Mouse (Mus musculus): Measurements from ENCODE around the gene Apom. TPM values are rescaled to one million over a fixed set of nuclear protein-coding genes. Genes with fewer than 3 reads are reported as not detected.

Apom gene
- total and polyA plus RNA-seq, 3 experiments: 0.15 to 0.79 TPM; not detected in 1

GRCm38 (mm10) chr17:35128996-35129395 is 2.9 kb downstream of the Apom start:
- no peak for DNase-seq (ENCODE audit: low read depth, low spot score)
- Histone ChIP-seq H3K27ac (ENCODE audit: control insufficient read depth, low read depth, low read length) (no peak overlapping the region), H3K79me2 (ENCODE audit: control insufficient read depth, insufficient read depth, low read length, poor library complexity) (peaks cover 22% of the 10 kb centered on the region), H3K36me3 (ENCODE audit: control insufficient read depth in 1 of 2, insufficient read depth in 2 of 2, low read length in 2 of 2) (peaks cover 0 to 12% of the 10 kb centered on the region in 2 experiments; a peak in 2 of 4 replicates), H3K9me3 (replicated peaks; ENCODE audit: insufficient read depth, low read length) (no peaks in the 10 kb centered on the region), H3K4me1 (ENCODE audit: control insufficient read depth in 1 of 2, insufficient read depth in 2 of 2, low read length in 2 of 2) (peaks cover 6 to 11% of the 10 kb centered on the region in 2 experiments), H3K9ac (ENCODE audit: control insufficient read depth, low read depth, low read length, poor library complexity, severe bottlenecking) (no peak overlapping the region), H3K27me3 (ENCODE audit: control insufficient read depth in 1 of 2, insufficient read depth in 2 of 2, low read length in 2 of 2) (no peaks in the 10 kb centered on the region), H3K4me3 (ENCODE audit: control insufficient read depth in 1 of 2, insufficient read depth in 1 of 2, low read depth in 2 of 2, low read length in 2 of 2) (no peak overlapping the region)
- TF ChIP-seq EP300 (IDR thresholded peaks at IDR 0.05; ENCODE audit: low read depth in 1 of 2, low read length in 2 of 2) (no peak), MAX (IDR thresholded peaks at IDR 0.05; ENCODE audit: low read length) (no peak), POLR2AphosphoS2 (IDR thresholded peaks at IDR 0.05; ENCODE audit: low read length) (no peak), SIN3A (IDR thresholded peaks at IDR 0.05; ENCODE audit: low read length) (no peak), TCF12 (IDR thresholded peaks at IDR 0.05; ENCODE audit: low read depth, low read length) (no peak)

- no peaks in the 10 kb centered on the region for H3K9me3 ChIP-seq (replicated peaks; ENCODE audit: insufficient read depth, low read length)
- TF ChIP-seq CHD1 (IDR thresholded peaks at IDR 0.05; ENCODE audit: low read depth, low read length) (no peak), ELF1 (IDR thresholded peaks at IDR 0.05; ENCODE audit: low read depth, low read length) (peak; percentile 12; the same call in 1 of the 2 replicates), HCFC1 (IDR thresholded peaks at IDR 0.05; ENCODE audit: low read depth, low read length) (peak; percentile 28; the same call in 1 of the 2 replicates)
- H3K27me3 ChIP-seq (ENCODE audit: control insufficient read depth in 1 of 2, insufficient read depth in 2 of 2, low read length in 2 of 2): no peaks in the 10 kb centered on the region
- H3K36me3 ChIP-seq (ENCODE audit: control insufficient read depth in 1 of 2, insufficient read depth in 2 of 2, low read length in 2 of 2): peaks cover 0 to 10% of the 10 kb centered on the region in 2 experiments; a peak in 2 of 4 replicates
- peak overlapping the region; percentile 78; the same call in 1 of the 2 replicates for H3K27ac ChIP-seq (ENCODE audit: control insufficient read depth, low read depth, low read length)
- peak overlapping the region; percentile 83 for H3K9ac ChIP-seq (ENCODE audit: control insufficient read depth, low read depth, low read length, poor library complexity, severe bottlenecking)
- H3K4me3 ChIP-seq (ENCODE audit: control insufficient read depth in 1 of 2, insufficient read depth in 1 of 2, low read depth in 2 of 2, low read length in 2 of 2): peak overlapping the region; percentile 90 to 99
- peaks cover 6 to 8% of the 10 kb centered on the region in 2 experiments; a peak in 3 of 4 replicates for H3K4me1 ChIP-seq (ENCODE audit: control insufficient read depth in 1 of 2, insufficient read depth in 2 of 2, low read length in 2 of 2)
- peaks cover 26% of the 10 kb centered on the region for H3K79me2 ChIP-seq (ENCODE audit: control insufficient read depth, insufficient read depth, low read length, poor library complexity)
- DNase-seq (ENCODE audit: low read depth, low spot score): no peak
Measured at GRCm38 (mm10) chr17:35127017-35127416, 4.8 kb downstream of the Apom start.

- H3K4me1 ChIP-seq (ENCODE audit: control insufficient read depth in 1 of 2, insufficient read depth in 2 of 2, low read length in 2 of 2): peaks cover 6 to 8% of the 10 kb centered on the region in 2 experiments; a peak in 3 of 4 replicates
- TF ChIP-seq MYC (IDR thresholded peaks at IDR 0.05; ENCODE audit: low read depth, low read length): peak; percentile 26; the same call in 1 of the 2 replicates
- peak; percentile 44; the same call in 1 of the 2 replicates for TF ChIP-seq TCF12 (IDR thresholded peaks at IDR 0.05; ENCODE audit: low read depth, low read length)
- no peak for TF ChIP-seq GATA1 (IDR thresholded peaks at IDR 0.05; ENCODE audit: low read depth, low read length)
- TF ChIP-seq HCFC1 (IDR thresholded peaks at IDR 0.05; ENCODE audit: low read depth, low read length): peak; percentile 75
- TF ChIP-seq CTCF (IDR thresholded peaks at IDR 0.05 in 2 of 3, conservative IDR thresholded peaks at IDR 0.05 in 1 of 3; ENCODE audit: control insufficient read depth in 1 of 3, insufficient read depth in 1 of 3, low read depth in 2 of 3, low read length in 3 of 3, poor library complexity in 1 of 3, severe bottlenecking in 1 of 3): no peak
- TF ChIP-seq ETS1 (IDR thresholded peaks at IDR 0.05; ENCODE audit: low read depth, low read length): peak; percentile 67; the same call in 1 of the 2 replicates
- TF ChIP-seq EP300 (IDR thresholded peaks at IDR 0.05; ENCODE audit: low read depth in 1 of 2, low read length in 2 of 2): no peak; a peak in 1 of 4 replicates
- TF ChIP-seq ELF1 (IDR thresholded peaks at IDR 0.05; ENCODE audit: low read depth, low read length): peak; percentile 76
- peak; percentile 50; the same call in 1 of the 2 replicates for TF ChIP-seq MXI1 (IDR thresholded peaks at IDR 0.05; ENCODE audit: low read depth, low read length)
- no peak; the same call in 1 of the 2 replicates for TF ChIP-seq KAT2A (conservative IDR thresholded peaks at IDR 0.05; ENCODE audit: low read depth, low read length)
- TF ChIP-seq MAFK (IDR thresholded peaks at IDR 0.05; ENCODE audit: borderline replicate concordance, low read depth, low read length): no peak
- peak; percentile 80; the same call in 1 of the 2 replicates for TF ChIP-seq UBTF (IDR thresholded peaks at IDR 0.05; ENCODE audit: borderline replicate concordance, insufficient read depth, low read depth, low read length)
- no peak for TF ChIP-seq MYB (IDR thresholded peaks at IDR 0.05; ENCODE audit: low read depth, low read length)
- no peak for TF ChIP-seq ZNF384 (IDR thresholded peaks at IDR 0.05; ENCODE audit: low read depth, low read length)
- TF ChIP-seq ZMIZ1 (IDR thresholded peaks at IDR 0.05; ENCODE audit: low read depth, low read length): 0 out of 2 replicates have a peak, but pooled peaks have one; percentile 40
- peak; percentile 76 for TF ChIP-seq SIN3A (IDR thresholded peaks at IDR 0.05; ENCODE audit: low read length)
- TF ChIP-seq RCOR1 (IDR thresholded peaks at IDR 0.05; ENCODE audit: low read depth, low read length): no peak
- TF ChIP-seq MAX (IDR thresholded peaks at IDR 0.05; ENCODE audit: low read length): no peak; the same call in 1 of the 2 replicates
- no peak for TF ChIP-seq POLR2AphosphoS5 (IDR thresholded peaks at IDR 0.05; ENCODE audit: borderline replicate concordance, low read depth, low read length)
- TF ChIP-seq TAL1 (IDR thresholded peaks at IDR 0.05; ENCODE audit: low read length): no peak
- peak; percentile 65 to 69; a peak in 3 of 4 replicates for TF ChIP-seq POLR2A (IDR thresholded peaks at IDR 0.05; ENCODE audit: control insufficient read depth in 1 of 2, insufficient read depth in 1 of 2, low read depth in 1 of 2, low read length in 2 of 2, poor library complexity in 1 of 2)
- 0 out of 2 replicates have a peak, but pooled peaks have one; percentile 6 for TF ChIP-seq TBP (IDR thresholded peaks at IDR 0.05; ENCODE audit: low read depth, low read length)
Measured at GRCm38 (mm10) chr17:35126206-35126611, 5.6 kb downstream of the Apom start, which contains the start of gene D17H6S53E. Gene D17H6S53E, plus strand, starts transcription at chr17:35126373.

More at GRCm38 (mm10) chr17:35126206-35126611, 5.6 kb downstream of the Apom start, which contains the start of gene D17H6S53E:
- Histone ChIP-seq H3K9ac (ENCODE audit: control insufficient read depth, low read depth, low read length, poor library complexity, severe bottlenecking) (peak within 1 kb of the TSS; percentile 83), H3K27ac (ENCODE audit: control insufficient read depth, low read depth, low read length) (peak within 1 kb of the TSS; percentile 78), H3K27me3 (ENCODE audit: control insufficient read depth in 1 of 2, insufficient read depth in 2 of 2, low read length in 2 of 2) (no peaks in the 10 kb centered on the region), H3K9me3 (replicated peaks; ENCODE audit: insufficient read depth, low read length) (no peaks in the 10 kb centered on the region), H3K4me3 (ENCODE audit: control insufficient read depth in 1 of 2, insufficient read depth in 1 of 2, low read depth in 2 of 2, low read length in 2 of 2) (peak within 1 kb of the TSS; percentile 90 to 99), H3K79me2 (ENCODE audit: control insufficient read depth, insufficient read depth, low read length, poor library complexity) (peaks cover 33% of the 10 kb centered on the region), H3K36me3 (ENCODE audit: control insufficient read depth in 1 of 2, insufficient read depth in 2 of 2, low read length in 2 of 2) (peaks cover 0 to 10% of the 10 kb centered on the region in 2 experiments; a peak in 2 of 4 replicates)
- DNase-seq (ENCODE audit: low read depth, low spot score): peak; percentile 87
